Mouse (Mus musculus) heart, postnatal 0 days (tissue): Measurements from ENCODE around the gene Npff.
A peak's percentile ranks its signal among the peaks of the same experiment; 100 is the strongest.

Source experiments
- CTCF ChIP-seq: IDR thresholded peaks from 2 replicates; pipeline ENCODE4 v1.5.1; 2016; ENCODE audit warnings: antibody characterized with exemption, control low read depth, low read depth
- EP300 ChIP-seq: IDR thresholded peaks from 2 replicates; pipeline ENCODE4 v1.6.1; 2016; ENCODE audit warnings: antibody characterized with exemption, low read depth

DNA sequence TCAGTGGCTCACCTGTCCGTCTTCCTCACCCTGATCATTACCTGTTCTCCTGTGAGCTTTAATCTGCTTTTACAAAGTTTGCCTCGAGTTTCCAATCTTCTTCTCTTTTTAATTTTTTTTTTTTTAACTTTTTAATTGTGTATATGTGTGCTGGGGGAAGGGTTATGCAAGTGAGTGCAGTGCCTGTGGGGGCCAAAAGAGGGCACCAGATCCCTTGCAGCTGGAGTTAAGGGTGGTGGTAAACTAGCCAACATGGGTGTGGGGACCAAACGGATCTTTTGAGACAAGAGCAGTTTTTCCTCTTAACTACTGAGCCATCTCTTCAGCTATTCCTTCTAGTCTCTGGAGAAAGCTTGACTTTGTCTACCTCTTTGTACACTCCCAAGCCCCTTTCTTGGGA is 3.2 kb upstream of the Npff start:
- TF ChIP-seq CTCF: peak; percentile 46
- TF ChIP-seq EP300: no peak
